Mouse (Mus musculus): Measurements from ENCODE around the gene Ctso. TPM values are rescaled to one million over a fixed set of nuclear protein-coding genes. Genes with fewer than 3 reads are reported as not detected.

Ctso gene
- total RNA-seq, 2 experiments from 2014 or later, result 29.4 to 36.3 TPM

- DNase-seq, result no peak
Observed at GRCm38 (mm10) chr3:81951785-81952184, 19.4 kb downstream of the Ctso start.

GRCm38 (mm10) chr3:81957484-81957883 lies 25.1 kb downstream of the Ctso start:
- DNase-seq, result no peak

GRCm38 (mm10) chr3:81961336-81961735 lies 28.9 kb downstream of the Ctso start:
- DNase-seq, result no peak

- no peak for DNase-seq
Observed at GRCm38 (mm10) chr3:81963768-81964167, 31.4 kb downstream of the Ctso start.

- DNase-seq, result no peak
Observed at GRCm38 (mm10) chr3:81964596-81964995, 32.2 kb downstream of the Ctso start.

- DNase-seq, result no peak
Observed at GRCm38 (mm10) chr3:81975607-81976006, 43.2 kb downstream of the Ctso start.

- no peak for DNase-seq
Observed at GRCm38 (mm10) chr3:81976102-81976501, 43.7 kb downstream of the Ctso start, which contains the start of gene Tdo2. Tdo2 (minus strand) TSS chr3:81976202.

GRCm38 (mm10) chr3:81981576-81981975 lies 49.2 kb downstream of the Ctso start:
- no peak for DNase-seq

GRCm38 (mm10) chr3:81981990-81982389 lies 49.6 kb downstream of the Ctso start, which contains the start of gene Asic5:
Asic5 (plus strand) TSS chr3:81982290.
- DNase-seq, result no peak

GRCm38 (mm10) chr3:81983120-81983895 lies 50.9 kb downstream of the Ctso start:
- peak; percentile 29 for DNase-seq

GRCm38 (mm10) chr3:81985100-81985499 lies 52.7 kb downstream of the Ctso start:
- no peak for DNase-seq

GRCm38 (mm10) chr3:81986103-81986502 lies 53.7 kb downstream of the Ctso start:
- DNase-seq, result no peak

- DNase-seq, result no peak
Observed at GRCm38 (mm10) chr3:81987628-81988027, 55.2 kb downstream of the Ctso start.

GRCm38 (mm10) chr3:81989692-81990141 lies 57.3 kb downstream of the Ctso start:
- DNase-seq, result no peak

GRCm38 (mm10) chr3:81990531-81990930 lies 58.1 kb downstream of the Ctso start:
- no peak for DNase-seq

GRCm38 (mm10) chr3:81995371-81995770 lies 63.0 kb downstream of the Ctso start:
- no peak for DNase-seq

GRCm38 (mm10) chr3:81995988-81996387 lies 63.6 kb downstream of the Ctso start:
- peak; percentile 32 for DNase-seq

Other genes with a start within 250 kb of the Ctso start
- 10 to 100 TPM; 29.6 to 65.4 TPM for gene Tdo2, start 43.6 kb downstream of the Ctso start, total RNA-seq (2021)
- under 1 TPM; 0.48 to 0.90 TPM for gene Asic5, start 49.7 kb downstream of the Ctso start, total RNA-seq (2021)
- 10 to 100 TPM; 15.5 to 17.1 TPM for gene Gucy1b1, start 142.1 kb downstream of the Ctso start, total RNA-seq (2021)
- gene Gucy1a1, start 213.2 kb downstream of the Ctso start, total RNA-seq (2021), result 10 to 100 TPM; 41.8 to 47.6 TPM

All from adrenal gland, postnatal 10 days (tissue).